Mouse (Mus musculus) kidney, adult 2 months (tissue): ENCODE measurements at regions not wholly inside any gene's neighbourhood (a gene's known extent, or its start where the extent isn't known, plus 50 kb on each side); places are given as distances from the start of the nearest gene placed in this dataset.

Source experiments
- CTCF ChIP-seq: fragments of 200-500 bp; conservative IDR thresholded peaks from 2 replicates; pipeline ENCODE4 v1.5.1; 2011; ENCODE audit warnings: low read depth, mild to moderate bottlenecking, control low read depth, low read length, moderate library complexity, mixed read lengths; ENCODE audit not compliant: insufficient read depth, insufficient read length
- POLR2A ChIP-seq: fragments of 200-500 bp; IDR thresholded peaks from one replicate; pipeline ENCODE4 v1.6.1; 2011; ENCODE audit warnings: low read depth, low read length, control low read depth

- no peak for TF ChIP-seq CTCF
- no peak for TF ChIP-seq POLR2A
These were observed 269.8 kb downstream of the Kctd12 start for GRCm38 (mm10) chr14:102712600-102712999.
